Mouse (Mus musculus): Measurements from ENCODE around the gene Nat9. TPM values are rescaled to one million over a fixed set of nuclear protein-coding genes. Genes with fewer than 3 reads are reported as not detected.

Nat9 gene
- polyA plus RNA-seq, 2 experiments: 7.7 to 8.2 TPM

DNA sequence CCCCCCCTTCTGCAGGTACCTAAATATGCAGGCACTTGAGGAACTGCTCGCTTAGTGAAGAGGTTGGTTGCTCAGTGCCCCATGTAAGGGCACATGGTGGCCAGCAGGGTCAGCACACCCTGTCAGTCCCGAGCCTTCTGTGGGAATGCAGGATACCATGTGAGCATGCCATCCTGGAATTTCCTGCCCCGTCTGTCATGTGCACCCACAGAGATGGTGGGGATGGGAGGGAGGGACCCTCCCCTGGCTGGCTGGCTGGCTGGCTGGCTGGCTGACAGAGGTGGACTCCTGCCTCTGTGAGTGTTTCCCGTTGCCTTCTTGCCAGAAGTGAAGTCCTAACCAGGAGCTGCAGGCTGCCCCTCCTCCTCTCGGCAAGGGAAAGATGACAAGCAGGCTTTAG, 34.9 kb upstream of the Nat9 start:
- Histone ChIP-seq H3K4me1 (replicated peaks; ENCODE audit: control insufficient read depth in 2 of 2, insufficient read depth in 2 of 2, low read length in 1 of 2) (peaks cover 0 to 13% of the 10 kb centered on the region in 2 experiments; a peak in 2 of 4 replicates), H3K36me3 (replicated peaks; ENCODE audit: control insufficient read depth, insufficient read depth, low read depth) (no peaks in the 10 kb centered on the region), H3K9me3 (ENCODE audit: control insufficient read depth, low read length) (no peaks in the 10 kb centered on the region), H3K4me2 (ENCODE audit: low read depth) (no peak overlapping the region), H3K27ac (no peak overlapping the region), H3K27me3 (ENCODE audit: control insufficient read depth, insufficient read depth, low read length) (no peaks in the 10 kb centered on the region), H3K9ac (replicated peaks) (no peak overlapping the region), H3K4me3 (ENCODE audit: insufficient read depth in 1 of 2, low read depth in 2 of 2, low read length in 2 of 2) (no peak overlapping the region)
- ATAC-seq (ENCODE audit: insufficient read depth): no peak
- DNase-seq (ENCODE audit: low read depth in 3 of 3, low spot score in 3 of 3): no peak
- TF ChIP-seq CTCF (IDR thresholded peaks at IDR 0.05; ENCODE audit: low read depth) (no peak), EP300 (IDR thresholded peaks at IDR 0.05; ENCODE audit: low read depth) (no peak)
- 50% methylated on average over 5 of the region's 5 CpGs for WGBS (ENCODE audit: insufficient replicate concordance)

DNA sequence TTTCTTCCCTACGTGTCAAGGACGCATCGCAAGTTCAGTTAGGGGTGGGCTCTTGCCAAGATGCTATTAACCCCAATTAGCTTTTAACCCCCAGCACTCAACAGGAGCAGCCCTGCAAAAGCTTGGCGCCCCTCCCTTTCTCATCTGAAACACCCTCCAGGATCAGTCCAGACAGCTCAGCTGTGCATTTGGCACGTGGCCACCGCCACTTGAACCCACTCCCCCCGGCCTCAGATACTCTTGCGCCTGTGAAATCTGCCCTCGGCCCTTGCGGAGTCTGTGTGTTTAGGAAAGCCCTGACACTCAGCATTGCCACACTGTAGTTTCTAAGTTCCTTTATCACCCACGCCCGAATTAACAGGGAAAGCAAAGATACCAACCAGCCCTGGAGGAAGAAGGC, 34.4 kb upstream of the Nat9 start:
- DNase-seq (ENCODE audit: low read depth in 3 of 3, low spot score in 3 of 3): no peak
- no peak for ATAC-seq (ENCODE audit: insufficient read depth)
- H3K9ac ChIP-seq (replicated peaks): no peak overlapping the region
- no peaks in the 10 kb centered on the region for H3K36me3 ChIP-seq (replicated peaks; ENCODE audit: control insufficient read depth, insufficient read depth, low read depth)
- no peaks in the 10 kb centered on the region for H3K9me3 ChIP-seq (ENCODE audit: control insufficient read depth, low read length)
- no peak overlapping the region for H3K4me2 ChIP-seq (ENCODE audit: low read depth)
- H3K4me3 ChIP-seq (ENCODE audit: insufficient read depth in 1 of 2, low read depth in 2 of 2, low read length in 2 of 2): no peak overlapping the region
- no peak overlapping the region for H3K27ac ChIP-seq
- H3K27me3 ChIP-seq (ENCODE audit: control insufficient read depth, insufficient read depth, low read length): no peaks in the 10 kb centered on the region
- WGBS (ENCODE audit: insufficient replicate concordance): 67% methylated on average over 12 of the region's 12 CpGs
- no peak for TF ChIP-seq CTCF (IDR thresholded peaks at IDR 0.05; ENCODE audit: low read depth)
- no peak for TF ChIP-seq EP300 (IDR thresholded peaks at IDR 0.05; ENCODE audit: low read depth)
- peaks cover 0 to 13% of the 10 kb centered on the region in 2 experiments; a peak in 2 of 4 replicates for H3K4me1 ChIP-seq (replicated peaks; ENCODE audit: control insufficient read depth in 2 of 2, insufficient read depth in 2 of 2, low read length in 1 of 2)

DNA sequence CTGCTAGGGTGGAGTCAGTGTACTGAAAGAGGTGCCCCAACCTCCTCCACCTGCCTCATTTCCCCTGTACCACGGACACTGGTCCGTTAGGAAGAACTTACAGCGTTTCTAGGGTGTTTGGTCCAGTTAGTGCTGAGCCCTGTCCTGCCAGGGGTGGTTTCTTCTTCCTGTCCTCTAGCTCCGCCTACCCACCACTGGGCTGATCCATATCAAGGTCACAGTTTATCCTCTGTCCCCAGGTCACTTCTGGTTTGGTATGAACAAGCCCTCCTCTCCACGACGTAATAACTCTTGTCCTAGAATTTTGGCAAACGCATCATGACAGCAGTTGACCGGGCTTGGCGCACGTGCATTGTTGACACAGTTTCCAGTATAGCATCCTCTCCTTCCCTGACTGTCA, 32.0 kb upstream of the Nat9 start:
- no peaks in the 10 kb centered on the region for H3K36me3 ChIP-seq (replicated peaks; ENCODE audit: control insufficient read depth, insufficient read depth, low read depth)
- H3K9me3 ChIP-seq (ENCODE audit: control insufficient read depth, low read length): no peaks in the 10 kb centered on the region
- H3K4me3 ChIP-seq (ENCODE audit: insufficient read depth in 1 of 2, low read depth in 2 of 2, low read length in 2 of 2): no peak overlapping the region
- no peaks in the 10 kb centered on the region for H3K27me3 ChIP-seq (ENCODE audit: control insufficient read depth, insufficient read depth, low read length)
- no peak overlapping the region for H3K9ac ChIP-seq (replicated peaks)
- 62% methylated on average over 10 of the region's 10 CpGs for WGBS (ENCODE audit: insufficient replicate concordance)
- peaks cover 0 to 11% of the 10 kb centered on the region in 2 experiments; a peak in 2 of 4 replicates for H3K4me1 ChIP-seq (replicated peaks; ENCODE audit: control insufficient read depth in 2 of 2, insufficient read depth in 2 of 2, low read length in 1 of 2)
- TF ChIP-seq EP300 (IDR thresholded peaks at IDR 0.05; ENCODE audit: low read depth) (no peak), CTCF (IDR thresholded peaks at IDR 0.05; ENCODE audit: low read depth) (no peak)
- H3K4me2 ChIP-seq (ENCODE audit: low read depth): no peak overlapping the region
- no peak overlapping the region for H3K27ac ChIP-seq
- ATAC-seq (ENCODE audit: insufficient read depth) (no peak), DNase-seq (ENCODE audit: low read depth in 3 of 3, low spot score in 3 of 3) (no peak)

DNA sequence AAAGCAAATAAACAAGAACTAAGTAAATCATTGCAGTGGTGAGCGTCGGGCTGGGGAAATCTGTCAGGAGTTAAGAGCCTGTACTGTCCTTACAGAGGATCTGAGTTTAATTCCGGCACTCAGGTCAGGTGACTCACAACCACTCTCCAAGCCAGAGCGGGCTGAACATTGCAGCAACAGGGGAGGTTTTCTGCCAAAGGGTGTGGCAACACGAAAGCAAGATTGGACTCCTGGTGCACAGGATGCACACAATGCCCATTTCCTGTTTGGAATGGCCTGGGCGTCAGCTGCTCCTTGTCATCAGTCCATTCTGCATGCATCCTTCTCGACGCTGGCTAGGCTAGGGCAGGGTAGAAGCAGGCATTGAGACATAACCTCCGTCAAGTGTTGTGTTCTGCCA, 31.6 kb upstream of the Nat9 start:
- DNase-seq (ENCODE audit: low read depth in 3 of 3, low spot score in 3 of 3): no peak
- WGBS (ENCODE audit: insufficient replicate concordance): 45% methylated on average over 9 of the region's 9 CpGs

DNA sequence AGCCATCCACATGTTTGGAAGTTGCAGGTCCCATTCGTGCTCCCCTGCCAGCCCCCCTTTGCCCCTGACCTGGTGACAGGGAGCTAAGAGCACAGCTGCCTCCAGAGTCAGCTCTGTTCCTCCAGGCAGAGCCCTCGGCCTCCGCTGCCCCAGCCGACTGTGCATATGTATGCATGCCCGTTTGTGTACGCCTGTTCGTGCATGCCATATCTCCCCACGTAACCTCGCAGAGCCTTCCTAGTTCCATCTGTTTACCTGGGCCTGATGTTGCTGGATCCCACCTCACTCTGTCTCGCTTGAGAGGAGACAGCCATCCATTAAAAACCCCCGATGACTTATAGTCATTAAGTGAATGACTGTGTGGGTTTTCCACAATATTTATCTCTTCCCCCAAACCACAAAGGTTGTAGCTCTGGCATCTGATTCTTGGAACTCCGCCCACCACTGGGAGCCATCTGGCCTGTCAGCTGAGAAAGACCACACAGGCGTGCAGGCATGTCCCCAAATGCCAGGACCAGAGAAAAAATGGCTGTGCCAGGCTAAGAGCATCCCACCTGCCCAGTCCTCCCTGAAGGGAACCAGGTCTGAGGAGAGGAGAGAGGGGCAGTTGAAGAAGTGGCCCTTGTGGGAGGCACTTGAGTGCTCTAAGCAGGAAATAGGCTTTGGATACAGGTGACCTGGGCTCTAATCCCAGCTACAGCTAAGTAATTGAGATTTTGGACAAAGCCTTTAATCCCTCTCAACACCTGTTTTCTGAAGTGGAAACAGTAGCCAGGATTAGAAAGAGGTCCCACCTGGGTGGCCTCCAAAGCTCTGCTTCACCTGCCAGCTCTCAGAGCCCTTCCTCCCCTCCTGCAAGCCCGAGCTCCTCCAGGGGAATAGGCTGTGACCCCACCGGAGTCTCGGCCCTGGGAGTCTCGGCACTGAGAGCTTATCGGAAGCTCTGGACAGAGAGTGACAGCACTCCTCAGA, 30.1 kb upstream of the Nat9 start:
- TF ChIP-seq CTCF (IDR thresholded peaks at IDR 0.05; ENCODE audit: low read depth) (no peak), EP300 (IDR thresholded peaks at IDR 0.05; ENCODE audit: low read depth) (no peak)
- H3K4me2 ChIP-seq (ENCODE audit: low read depth): no peak overlapping the region
- H3K4me3 ChIP-seq (ENCODE audit: insufficient read depth in 1 of 2, low read depth in 2 of 2, low read length in 2 of 2): no peak overlapping the region
- no peaks in the 10 kb centered on the region for H3K9me3 ChIP-seq (ENCODE audit: control insufficient read depth, low read length)
- H3K9ac ChIP-seq (replicated peaks): no peak overlapping the region
- ATAC-seq (ENCODE audit: insufficient read depth) (no peak), DNase-seq (ENCODE audit: low read depth in 3 of 3, low spot score in 3 of 3) (no peak)
- H3K27me3 ChIP-seq (ENCODE audit: control insufficient read depth, insufficient read depth, low read length): no peaks in the 10 kb centered on the region
- no peak overlapping the region for H3K27ac ChIP-seq
- no peaks in the 10 kb centered on the region for H3K36me3 ChIP-seq (replicated peaks; ENCODE audit: control insufficient read depth, insufficient read depth, low read depth)
- H3K4me1 ChIP-seq (replicated peaks; ENCODE audit: control insufficient read depth in 2 of 2, insufficient read depth in 2 of 2, low read length in 1 of 2): peaks cover 0 to 11% of the 10 kb centered on the region in 2 experiments; a peak in 2 of 4 replicates
- 45% methylated on average over 18 of the region's 18 CpGs for WGBS (ENCODE audit: insufficient replicate concordance)

More for the DNA sequence above, 31.6 kb upstream of the Nat9 start:
- no peak overlapping the region for H3K27ac ChIP-seq
- H3K27me3 ChIP-seq (ENCODE audit: control insufficient read depth, insufficient read depth, low read length): no peaks in the 10 kb centered on the region
- no peak overlapping the region for H3K9ac ChIP-seq (replicated peaks)
- no peak for TF ChIP-seq EP300 (IDR thresholded peaks at IDR 0.05; ENCODE audit: low read depth)
- TF ChIP-seq CTCF (IDR thresholded peaks at IDR 0.05; ENCODE audit: low read depth): no peak
- no peaks in the 10 kb centered on the region for H3K9me3 ChIP-seq (ENCODE audit: control insufficient read depth, low read length)
- no peak for ATAC-seq (ENCODE audit: insufficient read depth)
- H3K4me3 ChIP-seq (ENCODE audit: insufficient read depth in 1 of 2, low read depth in 2 of 2, low read length in 2 of 2): no peak overlapping the region
- no peaks in the 10 kb centered on the region for H3K36me3 ChIP-seq (replicated peaks; ENCODE audit: control insufficient read depth, insufficient read depth, low read depth)
- H3K4me1 ChIP-seq (replicated peaks; ENCODE audit: control insufficient read depth in 2 of 2, insufficient read depth in 2 of 2, low read length in 1 of 2): peaks cover 0 to 11% of the 10 kb centered on the region in 2 experiments; a peak in 2 of 4 replicates
- no peak overlapping the region for H3K4me2 ChIP-seq (ENCODE audit: low read depth)

Data from liver, embryonic 14.5 days (tissue).